Mouse (Mus musculus) thymus, postnatal 14 days (tissue): ENCODE measurements around the gene Accs.

Experiments
- DNase-seq: peaks from one replicate; pipeline ENCODE4 v3.0.0; 2021

The Accs gene

GRCm38 (mm10) chr2:93851303-93851702, 1.6 kb upstream of the Accs start:
- DNase-seq: no peak

- DNase-seq: peak; percentile 55
Measured at GRCm38 (mm10) chr2:93850317-93850944, 688 bp upstream of the Accs start.

- DNase-seq: no peak
Measured at GRCm38 (mm10) chr2:93841349-93841748, 8.4 kb downstream of the Accs start.

- no peak for DNase-seq
Measured at GRCm38 (mm10) chr2:93840109-93840508, 9.6 kb downstream of the Accs start.

- DNase-seq: no peak
Measured at GRCm38 (mm10) chr2:93838931-93839330, 10.8 kb downstream of the Accs start.

GRCm38 (mm10) chr2:93836232-93836785, 13.4 kb downstream of the Accs start:
- DNase-seq: no peak

- DNase-seq: no peak
Measured at GRCm38 (mm10) chr2:93835596-93835995, 14.1 kb downstream of the Accs start.

GRCm38 (mm10) chr2:93823519-93823918, 26.2 kb downstream of the Accs start:
- DNase-seq: peak; percentile 81

GRCm38 (mm10) chr2:93822045-93822749, 27.5 kb downstream of the Accs start, which contains the start of gene Ext2:
TSS of gene Ext2 (minus strand) at chr2:93822568.
- peak; percentile 92 for DNase-seq

GRCm38 (mm10) chr2:93817791-93818190, 32.0 kb downstream of the Accs start:
- DNase-seq: no peak

GRCm38 (mm10) chr2:93813343-93813742, 36.4 kb downstream of the Accs start:
- no peak for DNase-seq

GRCm38 (mm10) chr2:93811812-93812211, 37.9 kb downstream of the Accs start:
- DNase-seq: peak; percentile 73

GRCm38 (mm10) chr2:93809931-93810330, 39.8 kb downstream of the Accs start:
- DNase-seq: peak; percentile 42

- DNase-seq: no peak
Measured at GRCm38 (mm10) chr2:93808071-93808470, 41.7 kb downstream of the Accs start.

- DNase-seq: no peak
Measured at GRCm38 (mm10) chr2:93807440-93807839, 42.3 kb downstream of the Accs start.

- no peak for DNase-seq
Measured at GRCm38 (mm10) chr2:93806487-93807201, 43.1 kb downstream of the Accs start.

GRCm38 (mm10) chr2:93805523-93805922, 44.2 kb downstream of the Accs start:
- DNase-seq: no peak

- DNase-seq: no peak
Measured at GRCm38 (mm10) chr2:93805066-93805465, 44.7 kb downstream of the Accs start.

- DNase-seq: no peak
Measured at GRCm38 (mm10) chr2:93802947-93803346, 46.8 kb downstream of the Accs start.

- DNase-seq: no peak
Measured at GRCm38 (mm10) chr2:93801097-93801496, 48.6 kb downstream of the Accs start.

- no peak for DNase-seq
Measured at GRCm38 (mm10) chr2:93797162-93797795, 52.5 kb downstream of the Accs start.

- DNase-seq: no peak
Measured at GRCm38 (mm10) chr2:93794375-93794774, 55.4 kb downstream of the Accs start.
